Mouse (Mus musculus): ENCODE measurements around the gene Evc. TPM values are rescaled to one million over a fixed set of nuclear protein-coding genes. Genes with fewer than 3 reads are reported as not detected.

Gene Evc
- polyA plus RNA-seq, 1 experiment from 2014 or later: 17.2 TPM

- Histone ChIP-seq H3K27ac (no peak overlapping the region), H3K4me2 (replicated peaks) (no peak overlapping the region), H3K36me3 (peaks cover 24% of the 10 kb centered on the region; the same call in 1 of the 2 replicates), H3K9me3 (replicated peaks) (no peaks in the 10 kb centered on the region), H3K27me3 (no peaks in the 10 kb centered on the region), H3K4me1 (no peaks in the 10 kb centered on the region), H3K9ac (no peak overlapping the region), H3K4me3 (no peak overlapping the region)
- ATAC-seq (ENCODE audit: low FRiP score): no peak
- 79% methylated on average over 10 of the region's 10 CpGs for WGBS
Measured at GRCm38 (mm10) chr5:37296717-37297116, 40.0 kb downstream of the Evc start.

- Histone ChIP-seq H3K36me3 (peaks cover 56% of the 10 kb centered on the region), H3K27ac (no peak overlapping the region), H3K27me3 (no peaks in the 10 kb centered on the region), H3K9ac (no peak overlapping the region), H3K4me2 (replicated peaks) (no peak overlapping the region), H3K4me3 (no peak overlapping the region), H3K9me3 (replicated peaks) (no peaks in the 10 kb centered on the region), H3K4me1 (no peaks in the 10 kb centered on the region)
- WGBS: 68% methylated on average over 9 of the region's 9 CpGs
- no peak for ATAC-seq (ENCODE audit: low FRiP score)
Measured at GRCm38 (mm10) chr5:37290983-37291382, 45.7 kb downstream of the Evc start.

- WGBS: 15% methylated on average over 3 of the region's 3 CpGs
Measured at GRCm38 (mm10) chr5:37289236-37289635, 47.5 kb downstream of the Evc start.

GRCm38 (mm10) chr5:37288374-37288773 lies 48.3 kb downstream of the Evc start:
- H3K4me2 ChIP-seq (replicated peaks): no peak overlapping the region
- WGBS: 69% methylated on average over 3 of the region's 3 CpGs
- H3K4me1 ChIP-seq: no peaks in the 10 kb centered on the region
- H3K27ac ChIP-seq: no peak overlapping the region
- H3K9me3 ChIP-seq (replicated peaks): no peaks in the 10 kb centered on the region
- H3K36me3 ChIP-seq: peaks cover 78% of the 10 kb centered on the region
- no peak overlapping the region for H3K9ac ChIP-seq
- no peaks in the 10 kb centered on the region for H3K27me3 ChIP-seq
- H3K4me3 ChIP-seq: no peak overlapping the region
- ATAC-seq (ENCODE audit: low FRiP score): peak; percentile 26; the same call in 1 of the 2 replicates

More at GRCm38 (mm10) chr5:37289236-37289635, 47.5 kb downstream of the Evc start:
- no peaks in the 10 kb centered on the region for H3K9me3 ChIP-seq (replicated peaks)
- H3K27ac ChIP-seq: no peak overlapping the region
- H3K36me3 ChIP-seq: peaks cover 69% of the 10 kb centered on the region
- H3K27me3 ChIP-seq: no peaks in the 10 kb centered on the region
- peak; percentile 14; the same call in 1 of the 2 replicates for ATAC-seq (ENCODE audit: low FRiP score)
- H3K4me3 ChIP-seq: no peak overlapping the region
- no peak overlapping the region for H3K9ac ChIP-seq
- H3K4me2 ChIP-seq (replicated peaks): no peak overlapping the region
- H3K4me1 ChIP-seq: no peaks in the 10 kb centered on the region

GRCm38 (mm10) chr5:37281021-37281420 lies 55.7 kb downstream of the Evc start:
- Histone ChIP-seq H3K36me3 (peaks cover 91% of the 10 kb centered on the region), H3K27ac (no peak overlapping the region), H3K27me3 (no peaks in the 10 kb centered on the region), H3K4me3 (no peak overlapping the region), H3K9me3 (replicated peaks) (no peaks in the 10 kb centered on the region), H3K9ac (no peak overlapping the region), H3K4me2 (replicated peaks) (no peak overlapping the region), H3K4me1 (no peaks in the 10 kb centered on the region)
- ATAC-seq (ENCODE audit: low FRiP score): no peak
- 93% methylated on average over 11 of the region's 11 CpGs for WGBS

GRCm38 (mm10) chr5:37263816-37264215 lies 72.9 kb downstream of the Evc start:
- Histone ChIP-seq H3K36me3 (peaks cover 34% of the 10 kb centered on the region), H3K27me3 (no peaks in the 10 kb centered on the region), H3K9me3 (replicated peaks) (no peaks in the 10 kb centered on the region), H3K4me2 (replicated peaks) (no peak overlapping the region), H3K4me1 (peaks cover 18% of the 10 kb centered on the region; the same call in 1 of the 2 replicates), H3K4me3 (no peak overlapping the region), H3K27ac (no peak overlapping the region), H3K9ac (no peak overlapping the region)
- WGBS: 63% methylated on average over 6 of the region's 6 CpGs
- ATAC-seq (ENCODE audit: low FRiP score): no peak

- Histone ChIP-seq H3K9me3 (replicated peaks) (no peaks in the 10 kb centered on the region), H3K36me3 (peaks cover 17% of the 10 kb centered on the region), H3K9ac (no peak overlapping the region), H3K27ac (no peak overlapping the region), H3K4me2 (replicated peaks) (no peak overlapping the region), H3K4me1 (peaks cover 33% of the 10 kb centered on the region), H3K27me3 (no peaks in the 10 kb centered on the region), H3K4me3 (no peak overlapping the region)
- ATAC-seq (ENCODE audit: low FRiP score): peak; percentile 59
- 50% methylated on average over 5 of the region's 5 CpGs for WGBS
Measured at GRCm38 (mm10) chr5:37261734-37262133, 75.0 kb downstream of the Evc start.

- H3K9me3 ChIP-seq (replicated peaks): no peaks in the 10 kb centered on the region
- WGBS: 62% methylated on average over 5 of the region's 5 CpGs
- H3K27ac ChIP-seq: no peak overlapping the region; the same call in 1 of the 2 replicates
- ATAC-seq (ENCODE audit: low FRiP score): no peak
- H3K9ac ChIP-seq: no peak overlapping the region
- no peaks in the 10 kb centered on the region for H3K27me3 ChIP-seq
- peaks cover 60% of the 10 kb centered on the region for H3K4me1 ChIP-seq
- peaks cover 9% of the 10 kb centered on the region; the same call in 1 of the 2 replicates for H3K36me3 ChIP-seq
- no peak overlapping the region for H3K4me2 ChIP-seq (replicated peaks)
- no peak overlapping the region for H3K4me3 ChIP-seq
Measured at GRCm38 (mm10) chr5:37257243-37257642, 79.5 kb downstream of the Evc start.

- Histone ChIP-seq H3K36me3 (peaks cover 10% of the 10 kb centered on the region; the same call in 1 of the 2 replicates), H3K4me2 (replicated peaks) (no peak overlapping the region), H3K4me3 (no peak overlapping the region), H3K9ac (no peak overlapping the region), H3K4me1 (peaks cover 61% of the 10 kb centered on the region), H3K27ac (no peak overlapping the region), H3K27me3 (no peaks in the 10 kb centered on the region), H3K9me3 (replicated peaks) (no peaks in the 10 kb centered on the region)
- ATAC-seq (ENCODE audit: low FRiP score): no peak
- 69% methylated on average over 7 of the region's 7 CpGs for WGBS
Measured at GRCm38 (mm10) chr5:37256823-37257222, 79.9 kb downstream of the Evc start.

GRCm38 (mm10) chr5:37254523-37254922 lies 82.2 kb downstream of the Evc start:
- H3K27me3 ChIP-seq: no peaks in the 10 kb centered on the region
- no peak for ATAC-seq (ENCODE audit: low FRiP score)
- no peak overlapping the region for H3K9ac ChIP-seq
- H3K4me1 ChIP-seq: peaks cover 65% of the 10 kb centered on the region
- no peaks in the 10 kb centered on the region for H3K9me3 ChIP-seq (replicated peaks)
- H3K36me3 ChIP-seq: peaks cover 10% of the 10 kb centered on the region; the same call in 1 of the 2 replicates
- H3K4me2 ChIP-seq (replicated peaks): no peak overlapping the region
- H3K27ac ChIP-seq: no peak overlapping the region; the same call in 1 of the 2 replicates
- H3K4me3 ChIP-seq: no peak overlapping the region
- WGBS: 79% methylated on average over 4 of the region's 4 CpGs

GRCm38 (mm10) chr5:37252101-37252804 lies 84.4 kb downstream of the Evc start:
- no peak for ATAC-seq (ENCODE audit: low FRiP score)
- peaks cover 75% of the 10 kb centered on the region for H3K4me1 ChIP-seq
- H3K36me3 ChIP-seq: peaks cover 10% of the 10 kb centered on the region; the same call in 1 of the 2 replicates
- H3K27me3 ChIP-seq: no peaks in the 10 kb centered on the region
- no peak overlapping the region for H3K4me3 ChIP-seq
- H3K4me2 ChIP-seq (replicated peaks): no peak overlapping the region
- no peaks in the 10 kb centered on the region for H3K9me3 ChIP-seq (replicated peaks)
- H3K27ac ChIP-seq: no peak overlapping the region
- 84% methylated on average over 9 of the region's 9 CpGs for WGBS
- H3K9ac ChIP-seq: no peak overlapping the region

- Histone ChIP-seq H3K4me1 (peaks cover 70% of the 10 kb centered on the region), H3K27me3 (no peaks in the 10 kb centered on the region), H3K27ac (no peak overlapping the region), H3K9me3 (replicated peaks) (no peaks in the 10 kb centered on the region), H3K4me2 (replicated peaks) (no peak overlapping the region), H3K4me3 (no peak overlapping the region), H3K9ac (no peak overlapping the region), H3K36me3 (peaks cover 10% of the 10 kb centered on the region; the same call in 1 of the 2 replicates)
- 84% methylated on average over 3 of the region's 3 CpGs for WGBS
- no peak for ATAC-seq (ENCODE audit: low FRiP score)
Measured at GRCm38 (mm10) chr5:37251596-37251995, 85.1 kb downstream of the Evc start.

- Histone ChIP-seq H3K9me3 (replicated peaks) (no peaks in the 10 kb centered on the region), H3K4me1 (peaks cover 62% of the 10 kb centered on the region), H3K36me3 (peaks cover 10% of the 10 kb centered on the region; the same call in 1 of the 2 replicates), H3K9ac (peak overlapping the region; percentile 58), H3K4me3 (peak overlapping the region; percentile 74), H3K27ac (no peak overlapping the region), H3K27me3 (peaks cover 19% of the 10 kb centered on the region), H3K4me2 (replicated peaks) (peak overlapping the region; percentile 74)
- ATAC-seq (ENCODE audit: low FRiP score): no peak
- WGBS: 67% methylated on average over 3 of the region's 3 CpGs
Measured at GRCm38 (mm10) chr5:37248870-37249269, 87.8 kb downstream of the Evc start.
